Mouse (Mus musculus) neural tube, embryonic 11.5 days (tissue): ENCODE results near the gene Ap5s1. TPM values are rescaled to one million over a fixed set of nuclear protein-coding genes. Genes with fewer than 3 reads are reported as not detected.
A peak's percentile ranks its signal among the peaks of the same experiment; 100 is the strongest.

Experiments
- ATAC-seq: fragments of 200-750 bp; cut with Nextera tagmentation; 2 replicates; pipeline ENCODE4 v1.8.0; 2017; ENCODE audit warnings: moderate number of reproducible peaks, mild to moderate bottlenecking, moderate TSS enrichment, moderate library complexity; ENCODE audit not compliant: insufficient read depth, low FRiP score, low TSS enrichment
- DNase-seq: peaks from one replicate; pipeline ENCODE4 v3.0.0-alpha.2; 2015; ENCODE audit warnings: low spot score
- H3K27ac ChIP-seq: fragments of 300-500 bp; sonication (generic); 2 replicates; pipeline ENCODE4 v1.5.1; 2014; ENCODE audit warnings: low read depth, mild to moderate bottlenecking, low read length
- H3K27me3 ChIP-seq: fragments of 300-500 bp; sonication (generic); 2 replicates; pipeline ENCODE4 v1.6.1; 2014; ENCODE audit warnings: mild to moderate bottlenecking, low read length, mixed read lengths; ENCODE audit not compliant: control insufficient read depth, insufficient read depth
- H3K36me3 ChIP-seq: fragments of 300-500 bp; sonication (generic); 2 replicates; pipeline ENCODE4 v1.6.1; 2014; ENCODE audit warnings: mild to moderate bottlenecking, low read length, moderate library complexity, mixed read lengths; ENCODE audit not compliant: control insufficient read depth, insufficient read depth
- H3K4me1 ChIP-seq: fragments of 300-500 bp; sonication (generic); 2 replicates; pipeline ENCODE4 v1.6.1; 2014; ENCODE audit warnings: low read length, mixed read lengths; ENCODE audit not compliant: control insufficient read depth, insufficient read depth
- H3K4me2 ChIP-seq: fragments of 300-500 bp; sonication (generic); 2 replicates; pipeline ENCODE4 v1.6.1; 2014; ENCODE audit warnings: low read depth, mild to moderate bottlenecking, moderate library complexity
- H3K4me3 ChIP-seq: fragments of 300-500 bp; sonication (generic); 2 replicates; pipeline ENCODE4 v1.5.1; 2014; ENCODE audit warnings: low read depth, low read length
- H3K9ac ChIP-seq: fragments of 300-500 bp; sonication (generic); 2 replicates; pipeline ENCODE4 v1.6.1; 2014; ENCODE audit warnings: mild to moderate bottlenecking, low read length
- H3K9me3 ChIP-seq: fragments of 300-500 bp; sonication (generic); 2 replicates; pipeline ENCODE4 v1.6.1; 2016; ENCODE audit warnings: low read length; ENCODE audit not compliant: control insufficient read depth
- WGBS: fragments of 180-500 bp; shearing (Covaris S2); extraction: QIAGEN DNeasy Blood & Tissue Kit; methylation state at CpG from one replicate; pipeline ENCODE4 v1.1.7; 2014; 5-methylcytosine and 5-hydroxymethylcytosine counted together
- polyA plus RNA-seq: library from polyadenylated mRNA; unstranded; fragments of >200 nt; fragmentation: Nextera tagmentation; extraction: Ambion mirVana; gene quantifications from 2 replicates; pipeline ENCODE4 v1.2.1, GENCODE M21; 2014

The Ap5s1 gene
- polyA plus RNA-seq, 1 experiment from 2014 or later: 27.6 TPM

- peak overlapping the region; percentile 65 for H3K9ac ChIP-seq
- no peaks in the 10 kb centered on the region for H3K27me3 ChIP-seq
- no peak for DNase-seq
- H3K4me2 ChIP-seq: peak overlapping the region; percentile 93
- no peak overlapping the region for H3K27ac ChIP-seq
- 0 out of 2 replicates have a peak, but pooled peaks have one; percentile 11 for ATAC-seq
- no peaks in the 10 kb centered on the region for H3K36me3 ChIP-seq
- no peaks in the 10 kb centered on the region for H3K9me3 ChIP-seq
- peak overlapping the region; percentile 53 for H3K4me3 ChIP-seq
- H3K4me1 ChIP-seq: peaks cover 3% of the 10 kb centered on the region; the same call in 1 of the 2 replicates
- 19% methylated on average over 28 of the region's 28 CpGs for WGBS
Measured at GRCm38 (mm10) chr2:131234127-131234650, 27.3 kb downstream of the Ap5s1 start.

GRCm38 (mm10) chr2:131234970-131235635, 28.2 kb downstream of the Ap5s1 start:
- Histone ChIP-seq H3K9me3 (no peaks in the 10 kb centered on the region), H3K4me2 (peak overlapping the region; percentile 93; the same call in 1 of the 2 replicates), H3K27ac (no peak overlapping the region), H3K4me3 (no peak overlapping the region), H3K4me1 (peaks cover 3% of the 10 kb centered on the region; the same call in 1 of the 2 replicates), H3K9ac (no peak overlapping the region), H3K27me3 (no peaks in the 10 kb centered on the region), H3K36me3 (no peaks in the 10 kb centered on the region)
- DNase-seq: no peak
- WGBS: 77% methylated on average over 7 of the region's 7 CpGs
- no peak for ATAC-seq

GRCm38 (mm10) chr2:131242180-131242579, 35.3 kb downstream of the Ap5s1 start:
- Histone ChIP-seq H3K9me3 (no peaks in the 10 kb centered on the region), H3K9ac (no peak overlapping the region), H3K4me1 (no peaks in the 10 kb centered on the region), H3K36me3 (peaks cover 7% of the 10 kb centered on the region), H3K27ac (no peak overlapping the region), H3K4me3 (no peak overlapping the region), H3K4me2 (no peak overlapping the region), H3K27me3 (no peaks in the 10 kb centered on the region)
- ATAC-seq (no peak), DNase-seq (no peak)

GRCm38 (mm10) chr2:131242929-131243328, 36.1 kb downstream of the Ap5s1 start:
- 89% methylated on average over 7 of the region's 7 CpGs for WGBS
- ATAC-seq: no peak
- H3K4me2 ChIP-seq: no peak overlapping the region
- DNase-seq: no peak
- no peaks in the 10 kb centered on the region for H3K4me1 ChIP-seq
- no peaks in the 10 kb centered on the region for H3K27me3 ChIP-seq
- no peak overlapping the region for H3K4me3 ChIP-seq
- no peaks in the 10 kb centered on the region for H3K9me3 ChIP-seq
- no peak overlapping the region for H3K9ac ChIP-seq
- H3K36me3 ChIP-seq: peaks cover 7% of the 10 kb centered on the region
- no peak overlapping the region for H3K27ac ChIP-seq

- Histone ChIP-seq H3K27ac (no peak overlapping the region), H3K4me2 (no peak overlapping the region)
- 25% methylated on average over 7 of the region's 7 CpGs for WGBS
Measured at GRCm38 (mm10) chr2:131253681-131254328, 46.9 kb downstream of the Ap5s1 start.

GRCm38 (mm10) chr2:131254329-131254713, 47.4 kb downstream of the Ap5s1 start:
- 71% methylated on average over 2 of the region's 2 CpGs for WGBS

More at GRCm38 (mm10) chr2:131253681-131254328, 46.9 kb downstream of the Ap5s1 start:
- no peak overlapping the region for H3K9ac ChIP-seq
- H3K4me1 ChIP-seq: no peaks in the 10 kb centered on the region
- no peaks in the 10 kb centered on the region for H3K9me3 ChIP-seq
- ATAC-seq: peak; percentile 81
- DNase-seq: peak; percentile 65
- H3K4me3 ChIP-seq: no peak overlapping the region
- H3K36me3 ChIP-seq: no peaks in the 10 kb centered on the region
- no peaks in the 10 kb centered on the region for H3K27me3 ChIP-seq

GRCm38 (mm10) chr2:131255738-131256137, 48.9 kb downstream of the Ap5s1 start:
- Histone ChIP-seq H3K4me1 (no peaks in the 10 kb centered on the region), H3K4me3 (no peak overlapping the region), H3K9me3 (no peaks in the 10 kb centered on the region), H3K36me3 (no peaks in the 10 kb centered on the region), H3K27me3 (no peaks in the 10 kb centered on the region), H3K4me2 (no peak overlapping the region), H3K9ac (no peak overlapping the region), H3K27ac (no peak overlapping the region)
- WGBS: 64% methylated on average over 3 of the region's 3 CpGs
- DNase-seq (no peak), ATAC-seq (no peak)

More at GRCm38 (mm10) chr2:131254329-131254713, 47.4 kb downstream of the Ap5s1 start:
- Histone ChIP-seq H3K27me3 (no peaks in the 10 kb centered on the region), H3K9me3 (no peaks in the 10 kb centered on the region), H3K4me2 (no peak overlapping the region), H3K27ac (no peak overlapping the region), H3K36me3 (no peaks in the 10 kb centered on the region), H3K9ac (no peak overlapping the region), H3K4me3 (no peak overlapping the region), H3K4me1 (no peaks in the 10 kb centered on the region)
- ATAC-seq: no peak
- DNase-seq: no peak

- Histone ChIP-seq H3K9me3 (no peaks in the 10 kb centered on the region), H3K27me3 (no peaks in the 10 kb centered on the region), H3K4me3 (no peak overlapping the region), H3K4me1 (peaks cover 7% of the 10 kb centered on the region; the same call in 1 of the 2 replicates), H3K4me2 (no peak overlapping the region), H3K9ac (no peak overlapping the region), H3K27ac (no peak overlapping the region), H3K36me3 (no peaks in the 10 kb centered on the region)
- no peak for DNase-seq
- 84% methylated on average over 8 of the region's 8 CpGs for WGBS
- ATAC-seq: no peak
Measured at GRCm38 (mm10) chr2:131258693-131259092, 51.8 kb downstream of the Ap5s1 start.
